Mouse (Mus musculus) c-Kit-negative CD71-positive TER-119-positive erythroid progenitor cells, embryonic 14.5 days (primary cell): ENCODE results near the gene Gsc2.

Experiments
- DNase-seq: peaks from one replicate; pipeline ENCODE4 v3.0.0-alpha.2; 2013; ENCODE audit warnings: low read depth, low spot score

Gsc2 gene

DNA sequence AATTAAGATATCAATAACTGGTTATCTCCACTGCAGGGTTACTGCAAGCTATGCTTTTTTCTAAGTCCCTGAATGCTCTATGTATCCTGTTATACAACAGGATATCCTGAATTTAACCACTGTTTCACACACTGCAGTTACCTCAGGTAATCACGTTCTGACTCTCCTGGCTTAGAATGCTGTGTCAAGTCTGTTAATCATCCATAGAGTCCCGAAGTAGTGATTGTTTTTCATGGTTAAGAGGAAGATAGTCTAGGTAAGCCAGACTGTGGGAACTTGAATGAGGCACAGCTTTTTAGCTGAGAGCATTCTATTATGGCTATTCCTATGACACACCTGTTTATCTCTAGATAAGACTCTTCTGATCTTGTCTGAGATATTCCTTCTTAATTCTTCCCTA lies 49.6 kb downstream of the Gsc2 start:
- DNase-seq: no peak
